In genomic region chrX:107038041-107038440, GRCm38 (mm10) we compare ENCODE assay signal across 45 mouse cellular contexts. TPM values are rescaled to one million over a fixed set of nuclear protein-coding genes. Genes with fewer than 3 reads are reported as not detected.
"Had no signal": no experiment of that assay in that cellular context is flagged by ENCODE, and none has a peak within 500 bp of the region (broad histone marks: within the 10 kb centered on the region; RNA-seq: fewer than 3 reads in every experiment).

No protein-coding gene starts in this region.

- H3K4me1 ChIP-seq: heart, embryonic 12.5 days; heart, embryonic 13.5 days; heart, embryonic 15.5 days; hindbrain, embryonic 10.5 days; hindbrain, embryonic 12.5 days; hindbrain, embryonic 13.5 days; hindbrain, embryonic 15.5 days; intestine, embryonic 15.5 days; kidney, embryonic 15.5 days had no signal

- H3K36me3 ChIP-seq: heart, embryonic 12.5 days; heart, embryonic 13.5 days; heart, embryonic 15.5 days; hindbrain, embryonic 10.5 days; hindbrain, embryonic 12.5 days; hindbrain, embryonic 13.5 days; hindbrain, embryonic 15.5 days; intestine, embryonic 15.5 days; kidney, embryonic 15.5 days had no signal

- H3K9me3 ChIP-seq: heart, embryonic 12.5 days; heart, embryonic 13.5 days; heart, embryonic 15.5 days; hindbrain, embryonic 10.5 days; hindbrain, embryonic 12.5 days; hindbrain, embryonic 13.5 days; hindbrain, embryonic 15.5 days; intestine, embryonic 15.5 days; kidney, embryonic 15.5 days had no signal

- H3K27me3 ChIP-seq: heart, embryonic 12.5 days; heart, embryonic 13.5 days; heart, embryonic 15.5 days; hindbrain, embryonic 12.5 days; hindbrain, embryonic 13.5 days; hindbrain, embryonic 15.5 days; intestine, embryonic 15.5 days; kidney, embryonic 15.5 days had no signal

- DNase-seq: heart, postnatal 10 days; heart, postnatal 14 days; heart, postnatal 36 days; heart, postnatal 4 days; kidney, adult 11 months; kidney, adult 18-20 months; kidney, adult 2 months; kidney, adult 8-10 months; kidney, adult 9 months; kidney, postnatal 10 days; kidney, postnatal 14 days; kidney, postnatal 25 days; kidney, postnatal 36 days; kidney, postnatal 4 days; layer of hippocampus, adult 9-11 months; layer of hippocampus, postnatal 36 days had no signal

- H3K9ac ChIP-seq: heart, embryonic 12.5 days; heart, embryonic 13.5 days; heart, embryonic 15.5 days; hindbrain, embryonic 12.5 days; hindbrain, embryonic 13.5 days; hindbrain, embryonic 14.5 days; hindbrain, embryonic 15.5 days; intestine, embryonic 15.5 days; kidney, embryonic 15.5 days had no signal

- H3K4me3 ChIP-seq: heart, embryonic 12.5 days; heart, embryonic 13.5 days; heart, embryonic 15.5 days; hindbrain, embryonic 10.5 days; hindbrain, embryonic 12.5 days; hindbrain, embryonic 13.5 days; hindbrain, embryonic 15.5 days; intestine, embryonic 15.5 days; kidney, embryonic 15.5 days; layer of hippocampus, adult 2 months; left cerebral cortex, adult 2 months had no signal

- H3K27ac ChIP-seq: heart, embryonic 13.5 days; heart, embryonic 15.5 days; hindbrain, embryonic 10.5 days; hindbrain, embryonic 12.5 days; hindbrain, embryonic 13.5 days; hindbrain, embryonic 14.5 days; hindbrain, embryonic 15.5 days; hindbrain, postnatal 0 days; intestine, embryonic 15.5 days; kidney, embryonic 15.5 days; kidney, postnatal 0 days; layer of hippocampus, adult 2 months; left cerebral cortex, adult 2 months had no signal

RNA-seq across cellular contexts. Expression of gene P2ry10, which starts 50.3 kb away (rescaled TPM):
- total RNA-seq: heart, postnatal 4 days; hindbrain, postnatal 0 days; layer of hippocampus, adult 18-20 months; layer of hippocampus, adult 2 months; layer of hippocampus, adult 8-10 months; layer of hippocampus, postnatal 10 days; layer of hippocampus, postnatal 14 days; layer of hippocampus, postnatal 25 days; layer of hippocampus, postnatal 36 days; left cerebral cortex, adult 18-20 months; left cerebral cortex, adult 2 months; left cerebral cortex, adult 8-10 months had no signal
- polyA plus RNA-seq: heart, embryonic 11.5 days; heart, embryonic 12.5 days; heart, embryonic 13.5 days; heart, embryonic 14.5 days; heart, postnatal 0 days; hindbrain, embryonic 10.5 days; hindbrain, embryonic 11.5 days; hindbrain, embryonic 12.5 days; hindbrain, embryonic 13.5 days; hindbrain, embryonic 14.5 days; hindbrain, embryonic 15.5 days; hindbrain, embryonic 16.5 days; hindbrain, postnatal 0 days; intestine, embryonic 14.5 days; intestine, postnatal 0 days; kidney, embryonic 14.5 days had no signal
